Mouse (Mus musculus) common myeloid progenitor, adult 5-6 weeks (primary cell): ENCODE data around the gene Ctsa. TPM values are rescaled to one million over a fixed set of nuclear protein-coding genes. Genes with fewer than 3 reads are reported as not detected.
"Not testable (repeated sequence)": the region's sequence is repeated elsewhere in the genome, so short reads cannot be mapped to it uniquely, and the experiment has no call there.

Experiments used
- ATAC-seq: replicated peaks from 2 replicates; pipeline ENCODE4 v1.8.0; 2016; ENCODE audit warnings: low read depth, mild to moderate bottlenecking, moderate TSS enrichment, inconsistent platforms; ENCODE audit not compliant: poor library complexity, severe bottlenecking
- total RNA-seq: library from RNA; stranded (forward); fragments of 200-1000, 187-1606 nt; gene quantifications from 2 replicates; pipeline ENCODE4 v1.2.3, GENCODE M21; 2017

Ctsa gene
- total RNA-seq, 1 experiment from 2014 or later: 51.1 TPM

DNA sequence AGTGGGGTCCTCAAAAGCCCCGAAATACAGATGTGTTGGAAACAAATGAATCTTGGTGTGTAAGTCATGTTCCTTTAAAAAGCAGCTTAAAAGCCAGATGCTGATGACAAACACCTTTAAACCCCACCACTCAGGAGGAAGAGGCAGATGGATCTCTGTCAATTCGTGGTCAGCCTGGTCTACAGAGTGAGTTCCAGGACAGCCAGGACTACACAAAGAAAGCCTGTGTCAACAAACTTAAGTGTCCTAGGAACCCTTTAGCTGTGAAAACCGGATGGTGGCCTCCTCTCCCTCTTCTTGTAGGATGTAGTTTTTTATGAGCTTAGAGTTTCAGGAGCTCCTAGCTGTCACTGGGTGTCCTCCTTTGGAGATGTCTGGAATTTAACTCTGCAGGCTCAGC is 40.9 kb downstream of the Ctsa start:
- no peak for ATAC-seq

DNA sequence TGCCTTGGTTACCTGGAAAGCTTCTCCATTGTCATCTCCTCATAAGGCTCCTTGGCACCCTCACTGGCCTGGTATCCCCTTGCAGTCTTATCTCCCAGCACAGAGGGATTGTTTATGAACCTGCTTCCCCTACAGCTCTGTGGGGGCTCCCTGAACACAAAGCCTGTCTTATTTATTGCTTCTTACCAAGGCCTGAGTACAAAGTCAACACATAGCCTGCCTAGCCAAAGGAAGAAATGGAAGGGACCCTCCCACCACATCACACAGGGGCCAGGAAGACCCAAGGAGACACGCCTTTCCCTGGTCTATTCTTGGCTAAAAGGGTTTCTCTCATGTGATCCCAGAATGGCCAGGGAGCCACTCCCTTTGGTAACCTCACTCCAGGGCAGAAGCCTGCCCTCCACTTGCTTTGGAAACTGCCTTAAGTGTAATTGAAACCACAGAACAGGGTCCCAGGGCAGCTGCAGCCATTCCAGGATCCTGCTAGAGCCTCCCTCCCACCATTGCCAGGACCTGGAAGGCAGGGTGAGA is 41.6 kb downstream of the Ctsa start:
- no peak for ATAC-seq

DNA sequence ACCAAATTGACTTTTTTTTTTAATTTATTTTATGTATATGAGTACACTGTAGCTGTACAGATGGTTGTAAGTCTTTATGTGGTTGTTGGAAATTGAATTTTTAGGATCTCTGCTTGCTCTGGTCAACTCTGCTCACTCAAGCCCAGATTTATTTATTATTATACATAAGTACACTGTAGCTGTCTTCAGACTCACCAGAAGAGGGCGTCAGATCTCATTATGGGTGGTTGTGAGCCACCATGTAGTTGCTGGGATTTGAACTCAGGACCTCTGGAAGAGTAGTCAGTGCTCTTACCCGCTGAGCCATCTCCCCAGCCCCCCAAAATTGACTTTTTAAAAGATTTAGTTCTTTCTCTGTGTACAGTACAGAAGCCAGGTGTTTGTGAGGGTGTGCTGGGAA is 43.0 kb downstream of the Ctsa start:
- ATAC-seq: not testable (repeated sequence)

DNA sequence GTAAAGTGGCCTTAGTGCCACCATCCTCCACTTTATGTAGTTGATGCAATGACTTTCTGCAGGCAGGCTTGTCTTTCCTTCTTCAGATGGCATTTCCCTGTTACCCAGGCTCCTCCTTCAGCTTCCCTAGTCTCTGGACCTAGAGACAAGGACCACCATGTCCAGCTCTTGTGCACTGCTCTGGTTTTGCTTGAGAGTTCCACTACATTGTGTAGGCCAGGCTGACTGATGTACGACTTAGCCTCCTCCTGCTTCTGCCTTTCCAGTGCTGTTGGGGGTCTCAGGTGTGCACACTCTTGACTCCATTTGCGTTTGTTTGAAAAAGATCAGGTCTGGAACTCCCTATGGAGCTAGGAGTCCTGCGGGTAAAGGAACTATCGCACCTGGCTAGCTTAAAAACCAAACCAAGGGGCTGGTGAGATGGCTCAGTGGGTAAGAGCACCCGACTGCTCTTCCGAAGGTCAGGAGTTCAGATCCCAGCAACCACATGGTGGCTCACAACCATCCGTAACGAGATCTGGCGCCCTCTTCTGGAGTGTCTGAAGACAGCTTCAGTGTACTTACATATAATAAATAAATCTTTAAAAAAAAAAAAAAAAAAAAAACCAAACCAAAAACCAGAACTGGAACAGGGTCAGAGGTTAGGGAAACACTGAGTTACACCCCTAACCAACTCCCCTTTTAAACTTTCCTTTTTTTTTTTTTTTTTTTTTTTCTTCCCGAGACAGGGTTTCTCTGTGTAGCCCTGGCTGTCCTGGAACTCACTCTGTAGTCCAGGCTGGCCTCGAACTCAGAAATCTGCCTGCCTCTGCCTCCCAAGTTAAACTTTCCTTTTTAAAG is 44.9 kb downstream of the Ctsa start:
- ATAC-seq: not testable (repeated sequence)

DNA sequence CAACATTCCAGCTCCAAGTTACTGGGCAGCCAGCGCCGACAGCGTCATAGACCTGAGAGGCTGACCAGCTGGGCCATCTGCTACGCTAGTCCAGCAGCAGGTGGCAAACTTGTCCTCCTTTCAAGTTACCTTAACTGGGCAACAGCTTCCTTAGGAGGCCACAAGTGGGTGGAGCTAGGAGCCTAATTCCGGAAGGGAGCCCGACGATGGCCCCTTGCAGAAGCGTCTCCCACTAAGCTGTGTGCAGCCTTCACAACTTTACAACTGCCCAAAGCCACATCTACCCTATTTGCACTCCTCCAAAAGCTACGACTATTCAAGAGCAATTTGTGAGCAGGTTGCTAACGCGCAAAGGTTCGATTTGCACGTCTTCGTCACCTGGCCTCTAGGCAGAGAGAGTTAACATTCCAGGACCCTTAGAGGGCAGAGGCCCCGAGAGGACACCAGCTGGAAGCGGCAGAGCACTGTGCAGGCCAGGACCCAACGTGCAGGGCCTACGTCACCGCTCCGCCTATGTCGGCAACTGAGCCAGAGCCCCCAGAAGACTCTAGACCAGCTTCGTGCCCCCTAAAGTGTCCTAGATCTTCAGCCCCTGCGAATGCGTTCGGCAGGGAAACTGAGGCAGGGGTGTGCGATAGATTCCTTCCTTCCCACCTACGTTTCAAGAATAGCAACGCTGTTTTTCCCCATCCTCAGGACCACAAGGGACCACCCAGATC is 46.0 kb downstream of the Ctsa start:
- peak; percentile 51 for ATAC-seq

DNA sequence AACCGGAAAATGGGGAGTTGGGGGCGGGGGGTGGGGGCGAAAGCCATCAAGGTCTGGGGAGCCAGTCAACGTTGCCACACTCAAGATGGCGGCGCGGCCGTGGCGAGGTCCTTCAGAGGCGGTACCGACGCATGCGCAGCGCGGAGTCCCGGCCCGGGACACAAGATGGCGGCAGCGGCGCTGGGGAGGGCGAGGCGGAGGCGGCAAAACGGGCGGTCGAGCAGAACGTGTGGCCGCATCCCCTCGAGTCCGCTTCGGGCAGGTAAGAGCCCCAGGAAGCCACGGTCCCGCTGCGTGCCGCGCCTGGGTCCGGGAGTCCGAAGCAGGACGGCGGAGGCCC is 46.5 kb downstream of the Ctsa start, which contains the start of gene Pcif1:
Pcif1 (plus strand) TSS at position 77 of the 340 bp plus-strand sequence.
- ATAC-seq: peak; percentile 58

DNA sequence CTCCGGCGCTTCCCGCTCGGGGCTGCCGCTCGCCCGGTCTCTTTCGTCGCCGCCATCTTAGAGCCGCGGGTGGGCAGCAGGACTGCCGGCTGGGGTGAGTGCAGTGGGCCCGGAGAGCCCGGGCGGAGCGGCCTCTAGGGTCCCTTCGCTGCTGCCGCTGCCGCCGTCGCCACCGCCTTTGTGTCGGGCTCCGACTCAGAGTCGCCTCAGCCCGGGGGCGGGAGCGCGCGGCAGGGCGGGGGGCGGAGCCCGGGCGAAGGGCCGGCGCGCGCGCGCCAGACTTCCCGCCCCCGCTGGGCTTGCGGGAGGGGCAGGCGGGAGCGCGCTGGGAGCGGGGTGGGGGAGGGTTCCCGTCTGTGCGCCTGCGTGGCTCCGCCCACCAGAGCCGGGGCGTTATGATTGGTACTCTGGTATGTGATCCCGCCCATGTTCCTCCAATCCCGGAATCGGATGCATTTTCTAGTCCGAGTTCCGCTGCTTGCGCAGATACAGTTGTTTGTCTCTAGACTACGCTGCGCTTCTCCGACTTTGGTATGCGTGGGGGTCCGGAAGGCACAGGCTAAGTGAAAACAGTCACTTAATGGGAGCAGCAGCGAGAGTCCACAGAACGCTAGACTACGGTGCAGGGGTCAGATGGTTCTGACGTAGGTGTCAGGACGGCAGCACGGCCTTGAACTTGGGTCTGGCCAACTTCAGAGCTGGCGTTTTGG is 47.0 kb downstream of the Ctsa start:
- ATAC-seq: peak; percentile 77

DNA sequence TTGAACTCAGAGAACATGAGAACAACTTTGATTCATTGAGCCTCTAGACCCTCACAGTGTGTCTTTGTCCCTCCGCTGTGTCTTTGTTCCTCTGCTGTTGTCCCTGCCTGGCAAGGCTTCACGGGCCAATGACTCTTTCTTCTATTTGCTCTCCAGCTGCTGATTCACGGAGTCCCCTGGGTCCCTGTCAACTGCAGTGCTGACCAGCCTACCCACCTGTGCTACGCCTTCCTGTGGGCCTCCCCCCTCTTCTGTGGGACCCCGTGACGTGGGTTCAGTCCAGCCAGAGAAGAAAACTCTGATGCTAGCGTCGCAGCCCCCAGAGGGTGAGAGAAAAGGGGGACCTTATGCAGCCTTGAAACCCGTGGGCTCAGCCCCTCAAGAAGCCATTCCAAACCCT is 49.9 kb downstream of the Ctsa start:
- ATAC-seq: no peak

DNA sequence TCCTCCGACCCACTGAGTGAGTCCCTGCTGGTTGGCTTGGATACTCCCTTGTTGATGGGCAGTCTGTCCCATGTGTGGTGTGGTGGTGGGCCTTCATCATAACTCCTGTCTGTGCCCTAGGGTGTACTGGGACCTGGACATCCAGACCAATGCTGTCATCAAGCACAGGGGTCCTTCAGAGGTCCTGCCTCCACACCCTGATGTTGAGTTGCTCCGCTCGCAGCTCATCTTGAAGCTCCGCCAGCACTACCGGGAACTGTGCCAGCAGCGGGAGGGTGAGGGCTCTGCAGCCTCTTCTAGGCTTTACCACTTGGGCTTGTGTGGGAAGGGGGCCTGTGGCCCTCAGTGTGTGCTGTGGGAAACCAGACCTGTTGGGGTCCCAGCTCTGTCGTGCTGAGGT is 53.1 kb downstream of the Ctsa start:
- ATAC-seq: no peak

DNA sequence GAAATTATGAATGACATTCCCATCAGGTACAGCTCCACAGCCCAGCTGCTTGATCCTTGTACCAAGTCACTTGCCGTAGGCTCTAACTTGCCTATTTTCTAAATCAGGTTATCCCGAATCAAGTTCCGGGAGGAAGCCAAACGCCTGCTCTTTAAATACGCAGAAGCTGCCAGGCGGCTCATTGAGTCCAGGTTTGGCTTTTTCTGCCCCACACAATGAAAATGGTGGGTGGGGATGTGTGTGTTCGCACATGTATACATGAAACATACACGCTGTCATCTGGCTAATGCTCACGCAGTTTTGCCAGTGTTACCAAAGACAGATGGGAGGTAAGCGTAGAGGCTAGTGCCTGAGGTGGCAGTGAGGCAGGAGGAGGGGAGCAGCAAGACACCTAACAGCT is 53.9 kb downstream of the Ctsa start:
- ATAC-seq: no peak

DNA sequence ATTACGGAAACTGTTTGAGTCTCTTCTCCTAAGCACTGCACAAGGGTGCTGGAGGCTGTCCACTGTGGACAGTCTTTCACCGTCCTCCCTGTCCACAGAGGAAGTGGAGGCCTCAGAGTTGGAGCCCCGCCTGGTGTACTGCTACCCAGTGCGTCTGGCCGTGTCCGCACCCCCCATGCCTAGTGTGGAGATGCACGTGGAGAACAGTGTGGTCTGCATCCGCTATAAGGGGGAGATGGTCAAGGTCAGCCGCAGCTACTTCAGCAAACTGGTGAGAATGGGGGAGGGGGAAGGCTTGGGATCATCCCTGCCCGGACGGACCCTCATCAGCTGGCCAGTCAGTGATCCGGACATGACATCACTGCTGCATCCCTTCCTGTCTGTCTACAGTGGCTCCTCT is 56.3 kb downstream of the Ctsa start:
- no peak for ATAC-seq

DNA sequence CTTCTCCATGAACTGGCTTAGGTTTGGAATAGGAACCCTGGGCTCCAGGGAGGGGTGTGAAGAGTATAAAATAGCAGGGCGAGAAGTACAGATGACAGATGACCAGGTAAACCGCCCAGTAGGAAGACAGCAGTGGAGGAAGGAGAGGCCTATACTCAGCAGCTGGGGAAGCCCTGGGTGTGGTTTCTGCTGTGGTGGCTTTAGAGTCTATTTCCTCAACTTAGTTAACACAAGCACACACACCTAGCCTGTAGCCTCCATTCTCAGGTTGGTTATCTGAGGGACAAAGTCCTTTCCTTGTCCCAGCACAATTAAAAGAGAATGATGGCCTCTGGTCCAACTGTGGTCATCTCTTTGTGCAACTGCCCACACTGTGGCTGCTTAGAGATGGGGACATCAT is 57.3 kb downstream of the Ctsa start:
- ATAC-seq: no peak

Other genes starting within 250 kb of the Ctsa start
- gene Wfdc6a, start 247.4 kb upstream of the Ctsa start, total RNA-seq: not detected in 2 replicates
- not detected in 2 replicates for gene Eppin, start 239.3 kb upstream of the Ctsa start, total RNA-seq
- gene Wfdc6b, start 219.4 kb upstream of the Ctsa start, total RNA-seq: not detected in 2 replicates
- gene Wfdc8, start 219.2 kb upstream of the Ctsa start, total RNA-seq: not detected in 2 replicates
- gene Wfdc16, start 194.1 kb upstream of the Ctsa start, total RNA-seq: not detected in 2 replicates
- gene Wfdc10, start 176.8 kb upstream of the Ctsa start, total RNA-seq: not detected in 2 replicates
- not detected in 2 replicates for gene Wfdc9, start 176.3 kb upstream of the Ctsa start, total RNA-seq
- gene Wfdc11, start 158.8 kb upstream of the Ctsa start, total RNA-seq: not detected in 2 replicates
- gene Wfdc13, start 147.8 kb upstream of the Ctsa start, total RNA-seq: not detected in 2 replicates
- not detected in 2 replicates for gene Spint4, start 134.4 kb upstream of the Ctsa start, total RNA-seq
- not detected in 2 replicates for gene Spint5, start 117.6 kb upstream of the Ctsa start, total RNA-seq
- gene Wfdc3, start 86.9 kb upstream of the Ctsa start, total RNA-seq: 1.1 TPM in 1 of 2 replicates, not detected in the other
- 26.7 and 29.6 TPM in 2 replicates for gene Dnttip1, start 86.9 kb upstream of the Ctsa start, total RNA-seq
- 153 and 159 TPM in 2 replicates for gene Ube2c, start 63.0 kb upstream of the Ctsa start, total RNA-seq
- gene Tnnc2, start 52.9 kb upstream of the Ctsa start, total RNA-seq: not detected in 2 replicates
- gene Snx21, start 47.0 kb upstream of the Ctsa start, total RNA-seq: 0.23 TPM in 1 of 2 replicates, not detected in the other
- gene Acot8, start 28.0 kb upstream of the Ctsa start, total RNA-seq: 14.0 and 14.8 TPM in 2 replicates
- 3.0 and 3.7 TPM in 2 replicates for gene Zswim3, start 27.8 kb upstream of the Ctsa start, total RNA-seq
- gene Zswim1, start 10.2 kb upstream of the Ctsa start, total RNA-seq: 3.5 and 5.4 TPM in 2 replicates
- not detected in 2 replicates for gene Spata25, start 4.3 kb upstream of the Ctsa start, total RNA-seq
- 0.55 and 0.87 TPM in 2 replicates for gene Neurl2, start 583 bp downstream of the Ctsa start, total RNA-seq
- not detected in 2 replicates for gene Pltp, start 24.8 kb downstream of the Ctsa start, total RNA-seq
- gene Pcif1, start 46.4 kb downstream of the Ctsa start, total RNA-seq: 18.8 and 19.2 TPM in 2 replicates
- 6.2 and 7.6 TPM in 2 replicates for gene Zfp335, start 78.9 kb downstream of the Ctsa start, total RNA-seq
- 1.0 and 1.1 TPM in 2 replicates for gene Mmp9, start 107.9 kb downstream of the Ctsa start, total RNA-seq
- 4.2 TPM in 1 of 2 replicates, not detected in the other for gene Slc12a5, start 127.9 kb downstream of the Ctsa start, total RNA-seq
- 43.5 and 44.9 TPM in 2 replicates for gene Ncoa5, start 202.0 kb downstream of the Ctsa start, total RNA-seq
- 0.41 TPM in 1 of 2 replicates, not detected in the other for gene Cd40, start 222.8 kb downstream of the Ctsa start, total RNA-seq